Mouse (Mus musculus): ENCODE data around the gene Eif4a3. TPM values are rescaled to one million over a fixed set of nuclear protein-coding genes. Genes with fewer than 3 reads are reported as not detected.
"Not testable (repeated sequence)": the region's sequence is repeated elsewhere in the genome, so short reads cannot be mapped to it uniquely, and the experiment has no call there.

The Eif4a3 gene
- polyA plus RNA-seq, 1 experiment, result 73.4 TPM

- TF ChIP-seq POLR2A (IDR thresholded peaks at IDR 0.05; ENCODE audit: low read depth, low read length) (no peak), CTCF (IDR thresholded peaks at IDR 0.05; ENCODE audit: extremely low read depth, insufficient read depth, insufficient read length, insufficient replicate concordance) (no peak)
- Histone ChIP-seq H3K27ac (ENCODE audit: insufficient read depth, low read length) (no peak overlapping the region), H3K27me3 (ENCODE audit: control insufficient read depth, insufficient read depth, low read length) (no peaks in the 10 kb centered on the region), H3K4me3 (ENCODE audit: extremely low read depth, insufficient read depth, insufficient read length) (no peak overlapping the region), H3K36me3 (ENCODE audit: control insufficient read depth, insufficient read depth, low read length) (peaks cover 23% of the 10 kb centered on the region), H3K4me1 (ENCODE audit: control insufficient read depth, insufficient read depth, insufficient read length) (no peaks in the 10 kb centered on the region; the same call in 1 of the 2 replicates)
- 77% methylated on average over 9 of the region's 9 CpGs for WGBS
- DNase-seq (ENCODE audit: low read depth in 1 of 2, low spot score in 2 of 2), result no peak
Measured at GRCm38 (mm10) chr11:119285791-119286527, 13.9 kb downstream of the Eif4a3 start.

GRCm38 (mm10) chr11:119281030-119281429 is 18.9 kb downstream of the Eif4a3 start:
- Histone ChIP-seq H3K4me1 (ENCODE audit: control insufficient read depth, insufficient read depth, insufficient read length) (no peaks in the 10 kb centered on the region), H3K27ac (ENCODE audit: insufficient read depth, low read length) (no peak overlapping the region), H3K36me3 (ENCODE audit: control insufficient read depth, insufficient read depth, low read length) (peaks cover 10% of the 10 kb centered on the region), H3K4me3 (ENCODE audit: extremely low read depth, insufficient read depth, insufficient read length) (no peak overlapping the region), H3K27me3 (ENCODE audit: control insufficient read depth, insufficient read depth, low read length) (no peaks in the 10 kb centered on the region)
- DNase-seq (ENCODE audit: low read depth in 1 of 2, low spot score in 2 of 2), result no peak
- TF ChIP-seq CTCF (IDR thresholded peaks at IDR 0.05; ENCODE audit: extremely low read depth, insufficient read depth, insufficient read length, insufficient replicate concordance), result no peak
- TF ChIP-seq POLR2A (IDR thresholded peaks at IDR 0.05; ENCODE audit: low read depth, low read length), result no peak
- WGBS, result 90% methylated on average over 15 of the region's 15 CpGs

- H3K4me1 ChIP-seq (ENCODE audit: control insufficient read depth, insufficient read depth, insufficient read length), result no peaks in the 10 kb centered on the region; the same call in 1 of the 2 replicates
- H3K27me3 ChIP-seq (ENCODE audit: control insufficient read depth, insufficient read depth, low read length), result no peaks in the 10 kb centered on the region
- no peak for DNase-seq (ENCODE audit: low read depth in 1 of 2, low spot score in 2 of 2)
- no peak for TF ChIP-seq CTCF (IDR thresholded peaks at IDR 0.05; ENCODE audit: extremely low read depth, insufficient read depth, insufficient read length, insufficient replicate concordance)
- TF ChIP-seq POLR2A (IDR thresholded peaks at IDR 0.05; ENCODE audit: low read depth, low read length), result no peak
- 91% methylated on average over 8 of the region's 8 CpGs for WGBS
- H3K36me3 ChIP-seq (ENCODE audit: control insufficient read depth, insufficient read depth, low read length), result peaks cover 11% of the 10 kb centered on the region
- no peak overlapping the region for H3K27ac ChIP-seq (ENCODE audit: insufficient read depth, low read length)
- H3K4me3 ChIP-seq (ENCODE audit: extremely low read depth, insufficient read depth, insufficient read length), result no peak overlapping the region
Measured at GRCm38 (mm10) chr11:119273186-119273930, 26.5 kb downstream of the Eif4a3 start.

GRCm38 (mm10) chr11:119272492-119272891 is 27.4 kb downstream of the Eif4a3 start:
- TF ChIP-seq CTCF (IDR thresholded peaks at IDR 0.05; ENCODE audit: extremely low read depth, insufficient read depth, insufficient read length, insufficient replicate concordance), result peak; percentile 4; the same call in 1 of the 2 replicates
- 69% methylated on average over 3 of the region's 3 CpGs for WGBS
- H3K27me3 ChIP-seq (ENCODE audit: control insufficient read depth, insufficient read depth, low read length); DNase-seq (ENCODE audit: low read depth in 1 of 2, low spot score in 2 of 2); H3K4me3 ChIP-seq (ENCODE audit: extremely low read depth, insufficient read depth, insufficient read length); H3K27ac ChIP-seq (ENCODE audit: insufficient read depth, low read length); H3K4me1 ChIP-seq (ENCODE audit: control insufficient read depth, insufficient read depth, insufficient read length); H3K36me3 ChIP-seq (ENCODE audit: control insufficient read depth, insufficient read depth, low read length): not testable (repeated sequence)

GRCm38 (mm10) chr11:119268557-119269195 is 31.2 kb downstream of the Eif4a3 start:
- no peaks in the 10 kb centered on the region; the same call in 1 of the 2 replicates for H3K4me1 ChIP-seq (ENCODE audit: control insufficient read depth, insufficient read depth, insufficient read length)
- H3K27ac ChIP-seq (ENCODE audit: insufficient read depth, low read length), result no peak overlapping the region
- H3K36me3 ChIP-seq (ENCODE audit: control insufficient read depth, insufficient read depth, low read length), result no peaks in the 10 kb centered on the region
- no peak for DNase-seq (ENCODE audit: low read depth in 1 of 2, low spot score in 2 of 2)
- H3K27me3 ChIP-seq (ENCODE audit: control insufficient read depth, insufficient read depth, low read length), result no peaks in the 10 kb centered on the region
- 81% methylated on average over 16 of the region's 16 CpGs for WGBS
- no peak for TF ChIP-seq POLR2A (IDR thresholded peaks at IDR 0.05; ENCODE audit: low read depth, low read length)
- no peak overlapping the region; the same call in 1 of the 2 replicates for H3K4me3 ChIP-seq (ENCODE audit: extremely low read depth, insufficient read depth, insufficient read length)

- TF ChIP-seq CTCF (IDR thresholded peaks at IDR 0.05; ENCODE audit: extremely low read depth, insufficient read depth, insufficient read length, insufficient replicate concordance), result peak; percentile 95
- TF ChIP-seq POLR2A (IDR thresholded peaks at IDR 0.05; ENCODE audit: low read depth, low read length), result no peak
- H3K27me3 ChIP-seq (ENCODE audit: control insufficient read depth, insufficient read depth, low read length), result no peaks in the 10 kb centered on the region
- no peaks in the 10 kb centered on the region for H3K36me3 ChIP-seq (ENCODE audit: control insufficient read depth, insufficient read depth, low read length)
- peak within 1 kb of the TSS; percentile 11; the same call in 1 of the 2 replicates for H3K27ac ChIP-seq (ENCODE audit: insufficient read depth, low read length)
- peak; percentile 90 to 94 for DNase-seq (ENCODE audit: low read depth in 1 of 2, low spot score in 2 of 2)
- H3K4me3 ChIP-seq (ENCODE audit: extremely low read depth, insufficient read depth, insufficient read length), result peak within 1 kb of the TSS; percentile 82
- WGBS, result 2% methylated on average over 52 of the region's 52 CpGs
- H3K4me1 ChIP-seq (ENCODE audit: control insufficient read depth, insufficient read depth, insufficient read length), result no peaks in the 10 kb centered on the region; the same call in 1 of the 2 replicates
Measured at GRCm38 (mm10) chr11:119267768-119268556, 31.9 kb downstream of the Eif4a3 start, which contains the start of gene Gaa. Gaa (plus strand) TSS chr11:119267887.

Data from spleen, adult 2 months (tissue).